Mouse (Mus musculus) erythroblast, embryonic 14.5 days (primary cell): ENCODE results near the gene Bahcc1.

Source experiments
- GATA1 ChIP-seq: IDR thresholded peaks from 2 replicates; pipeline ENCODE4 v1.6.1; 2012; ENCODE audit warnings: low read length, inconsistent platforms, mixed read lengths
- TAL1 ChIP-seq: IDR thresholded peaks from 3 replicates; pipeline ENCODE4 v1.6.1; 2012; ENCODE audit warnings: low read length, inconsistent platforms, mixed read lengths

DNA sequence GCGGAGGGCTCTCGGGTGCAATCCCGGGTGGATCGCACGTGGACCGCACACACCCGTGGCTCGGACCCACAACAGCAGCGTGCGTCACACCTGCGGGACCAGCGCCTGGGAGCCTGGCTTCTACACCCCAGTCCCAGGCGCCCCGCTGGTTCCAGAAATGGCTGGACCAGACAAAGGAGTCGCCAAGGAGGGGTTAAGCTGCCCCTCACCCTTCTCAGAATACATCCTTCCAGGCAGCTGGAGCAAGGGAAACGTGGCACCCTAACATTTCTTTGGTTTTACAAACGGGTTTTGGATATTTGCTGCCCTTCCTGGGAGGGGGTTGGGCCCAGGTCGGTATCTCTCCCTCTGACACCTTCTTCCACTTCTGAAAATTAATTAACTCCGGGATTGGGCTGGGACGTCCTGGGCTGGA is 45.9 kb upstream of the Bahcc1 start:
- TF ChIP-seq TAL1 (no peak), GATA1 (no peak)
